Mouse (Mus musculus) kidney, postnatal 0 days (tissue): ENCODE data around the gene Olfr10. TPM values are rescaled to one million over a fixed set of nuclear protein-coding genes. Genes with fewer than 3 reads are reported as not detected.
"Not testable (repeated sequence)": the region's sequence is repeated elsewhere in the genome, so short reads cannot be mapped to it uniquely, and the experiment has no call there.

Experiments used
- ATAC-seq: fragments of 200-750 bp; cut with Nextera tagmentation; replicated peaks from 2 replicates; pipeline ENCODE4 v1.8.0; 2017; ENCODE audit warnings: low read depth, moderate number of reproducible peaks, moderate TSS enrichment, moderate library complexity; ENCODE audit not compliant: low FRiP score
- DNase-seq: peaks from one replicate; pipeline ENCODE4 v3.0.0-alpha.2; 2016; ENCODE audit warnings: low spot score
- H3K27ac ChIP-seq: fragments of 300-500 bp; sonication (generic); 2 replicates; pipeline ENCODE4 v1.5.1; 2014; ENCODE audit warnings: mild to moderate bottlenecking
- H3K27me3 ChIP-seq: fragments of 300-500 bp; sonication (generic); 2 replicates; pipeline ENCODE4 v1.6.1; 2014; ENCODE audit warnings: low read length, mixed read lengths; ENCODE audit not compliant: insufficient read depth
- H3K36me3 ChIP-seq: fragments of 300-500 bp; sonication (generic); 2 replicates; pipeline ENCODE4 v1.6.1; 2014; ENCODE audit warnings: low read length, mixed read lengths; ENCODE audit not compliant: insufficient read depth
- H3K4me1 ChIP-seq: fragments of 300-500 bp; sonication (generic); replicated peaks from 2 replicates; pipeline ENCODE4 v1.6.1; 2014; ENCODE audit warnings: antibody characterized with exemption, low read length, mixed read lengths; ENCODE audit not compliant: insufficient read depth
- H3K4me2 ChIP-seq: fragments of 300-500 bp; sonication (generic); 2 replicates; pipeline ENCODE4 v1.6.1; 2014; ENCODE audit warnings: mild to moderate bottlenecking, low read length, moderate library complexity, mixed read lengths
- H3K4me3 ChIP-seq: fragments of 300-500 bp; sonication (generic); replicated peaks from 2 replicates; pipeline ENCODE4 v1.5.1; 2014; ENCODE audit warnings: low read depth, low read length
- H3K9ac ChIP-seq: fragments of 300-500 bp; sonication (generic); 2 replicates; pipeline ENCODE4 v1.6.1; 2014; ENCODE audit warnings: low read depth, low read length
- H3K9me3 ChIP-seq: fragments of 300-500 bp; sonication (generic); replicated peaks from 2 replicates; pipeline ENCODE4 v1.6.1; 2016; ENCODE audit warnings: low read length, inconsistent platforms, mixed read lengths
- CTCF ChIP-seq: IDR thresholded peaks from 2 replicates; pipeline ENCODE4 v1.5.1; 2016; ENCODE audit warnings: antibody characterized with exemption, low read depth, mild to moderate bottlenecking, moderate library complexity
- WGBS: fragments of 180-500 bp; shearing (Covaris S2); extraction: QIAGEN DNeasy Blood & Tissue Kit; methylation state at CpG from one replicate; pipeline ENCODE4 v1.1.7; 2014; 5-methylcytosine and 5-hydroxymethylcytosine counted together
- polyA plus RNA-seq: library from polyadenylated mRNA; unstranded; fragments of >200 nt; fragmentation: Nextera tagmentation; extraction: Ambion mirVana; gene quantifications from 2 replicates; pipeline ENCODE4 v1.2.1, GENCODE M21; 2015

The Olfr10 gene
- polyA plus RNA-seq, 1 experiment from 2014 or later = not detected

- WGBS = 83% methylated on average over 3 of the region's 3 CpGs
- H3K27me3 ChIP-seq = no peaks in the 10 kb centered on the region
- no peaks in the 10 kb centered on the region for H3K4me1 ChIP-seq
- H3K4me2 ChIP-seq = no peak overlapping the region
- H3K27ac ChIP-seq = no peak overlapping the region
- ATAC-seq (no peak), DNase-seq (no peak)
- no peak overlapping the region for H3K9ac ChIP-seq
- H3K4me3 ChIP-seq = no peak overlapping the region
- no peak for TF ChIP-seq CTCF
- no peaks in the 10 kb centered on the region for H3K36me3 ChIP-seq
- no peaks in the 10 kb centered on the region for H3K9me3 ChIP-seq
These were observed 11.8 kb upstream of the Olfr10 start for GRCm38 (mm10) chr11:49292777-49293176.

GRCm38 (mm10) chr11:49308547-49308946, 4.0 kb downstream of the Olfr10 start:
- DNase-seq, H3K36me3 ChIP-seq, H3K27ac ChIP-seq, H3K9ac ChIP-seq, H3K4me2 ChIP-seq, H3K4me1 ChIP-seq, H3K4me3 ChIP-seq, ATAC-seq, H3K9me3 ChIP-seq, H3K27me3 ChIP-seq: not testable (repeated sequence)
- WGBS = 79% methylated on average over 5 of the region's 5 CpGs

DNA sequence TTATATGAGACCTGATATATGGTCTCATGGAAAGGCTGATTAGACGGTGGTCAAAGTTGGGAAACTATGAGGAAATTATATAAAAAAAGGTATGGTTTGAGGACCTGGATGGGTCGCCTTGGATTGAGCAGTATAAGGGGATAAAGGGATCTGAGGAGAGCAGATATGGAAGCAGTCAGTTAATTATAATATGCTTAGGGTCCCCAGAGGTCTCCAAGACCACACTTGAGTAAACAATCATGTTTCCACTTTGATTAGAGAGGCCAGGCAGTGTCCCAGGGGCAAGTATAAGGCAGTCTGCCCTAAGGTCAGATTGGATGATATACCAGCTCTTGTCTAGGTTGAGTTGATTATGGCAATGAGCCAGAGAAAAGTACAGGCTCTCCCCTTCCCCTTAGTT, 17.9 kb downstream of the Olfr10 start, which contains the start of gene Olfr1391:
Gene Olfr1391, plus strand, starts transcription at position 301 of the 400 bp plus-strand sequence.
- Histone ChIP-seq H3K36me3 (no peaks in the 10 kb centered on the region), H3K4me2 (no peak within 1 kb of the TSS), H3K27me3 (no peaks in the 10 kb centered on the region), H3K27ac (no peak within 1 kb of the TSS), H3K4me3 (no peak within 1 kb of the TSS), H3K9me3 (no peaks in the 10 kb centered on the region), H3K4me1 (no peaks in the 10 kb centered on the region), H3K9ac (no peak within 1 kb of the TSS)
- 77% methylated on average over 2 of the region's 2 CpGs for WGBS
- no peak for TF ChIP-seq CTCF
- DNase-seq (no peak), ATAC-seq (no peak)

GRCm38 (mm10) chr11:49326726-49327125, 22.2 kb downstream of the Olfr10 start:
- Histone ChIP-seq H3K27me3 (no peaks in the 10 kb centered on the region), H3K36me3 (no peaks in the 10 kb centered on the region), H3K9ac (no peak overlapping the region), H3K4me2 (no peak overlapping the region), H3K4me1 (no peaks in the 10 kb centered on the region), H3K9me3 (no peaks in the 10 kb centered on the region), H3K4me3 (no peak overlapping the region), H3K27ac (no peak overlapping the region)
- WGBS = 79% methylated on average over 3 of the region's 3 CpGs
- ATAC-seq (no peak), DNase-seq (no peak)
- TF ChIP-seq CTCF = no peak

DNA sequence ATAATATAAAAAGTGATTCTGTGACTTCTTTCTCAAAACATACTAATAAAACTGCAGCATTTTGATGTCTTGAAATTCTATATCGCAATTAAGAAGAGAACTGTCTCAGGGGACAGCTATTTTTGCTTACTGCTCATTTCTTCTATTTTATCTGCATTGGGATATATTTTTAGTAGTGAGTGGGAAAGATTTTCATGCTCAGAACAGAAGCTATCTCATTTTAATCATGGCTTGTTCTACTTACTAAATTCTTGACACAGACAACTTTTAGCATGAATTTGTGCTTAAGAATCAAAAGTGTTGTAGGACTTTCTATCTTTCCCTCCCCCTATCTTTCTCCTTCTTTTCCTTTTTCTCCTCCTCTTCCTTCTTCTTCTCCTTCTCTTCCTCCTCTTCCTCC, 25.1 kb downstream of the Olfr10 start:
- 67% methylated on average over 1 of the region's 1 CpGs for WGBS
- H3K9ac ChIP-seq = no peak overlapping the region
- no peaks in the 10 kb centered on the region for H3K36me3 ChIP-seq
- H3K27ac ChIP-seq = no peak overlapping the region
- H3K4me1 ChIP-seq = no peaks in the 10 kb centered on the region
- DNase-seq (no peak), ATAC-seq (no peak)
- H3K9me3 ChIP-seq = no peaks in the 10 kb centered on the region
- no peak overlapping the region for H3K4me3 ChIP-seq
- no peak for TF ChIP-seq CTCF
- H3K27me3 ChIP-seq = no peaks in the 10 kb centered on the region
- no peak overlapping the region for H3K4me2 ChIP-seq

DNA sequence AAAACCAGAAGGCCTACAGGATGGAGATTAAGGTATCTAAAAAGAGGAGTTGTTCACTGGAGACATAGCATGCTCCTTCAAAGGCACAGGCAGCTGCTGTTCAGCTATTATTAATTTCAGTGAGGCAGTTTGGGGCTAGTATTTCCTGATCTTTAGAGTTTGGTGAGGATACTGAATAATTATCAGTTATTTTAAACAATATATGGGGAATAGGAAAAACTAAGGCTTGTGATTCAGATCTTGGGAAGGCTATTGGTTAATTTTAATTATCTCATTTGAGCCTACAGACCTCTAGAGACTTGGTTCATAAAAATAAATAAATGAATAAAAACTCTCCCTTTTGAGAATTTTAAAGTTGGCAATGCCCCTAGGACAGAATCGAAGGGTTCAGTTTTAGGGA, 30.3 kb downstream of the Olfr10 start, which contains the start of gene Olfr1390:
Gene Olfr1390, plus strand, starts transcription at position 301 of the 400 bp plus-strand sequence.
- DNase-seq (no peak), ATAC-seq (no peak)
- no peaks in the 10 kb centered on the region for H3K9me3 ChIP-seq
- H3K4me3 ChIP-seq = no peak within 1 kb of the TSS
- no peak within 1 kb of the TSS for H3K27ac ChIP-seq
- H3K36me3 ChIP-seq = no peaks in the 10 kb centered on the region
- no peak for TF ChIP-seq CTCF
- no peaks in the 10 kb centered on the region for H3K4me1 ChIP-seq
- no peak within 1 kb of the TSS for H3K4me2 ChIP-seq
- H3K27me3 ChIP-seq = no peaks in the 10 kb centered on the region
- no peak within 1 kb of the TSS for H3K9ac ChIP-seq
- 96% methylated on average over 1 of the region's 1 CpGs for WGBS

DNA sequence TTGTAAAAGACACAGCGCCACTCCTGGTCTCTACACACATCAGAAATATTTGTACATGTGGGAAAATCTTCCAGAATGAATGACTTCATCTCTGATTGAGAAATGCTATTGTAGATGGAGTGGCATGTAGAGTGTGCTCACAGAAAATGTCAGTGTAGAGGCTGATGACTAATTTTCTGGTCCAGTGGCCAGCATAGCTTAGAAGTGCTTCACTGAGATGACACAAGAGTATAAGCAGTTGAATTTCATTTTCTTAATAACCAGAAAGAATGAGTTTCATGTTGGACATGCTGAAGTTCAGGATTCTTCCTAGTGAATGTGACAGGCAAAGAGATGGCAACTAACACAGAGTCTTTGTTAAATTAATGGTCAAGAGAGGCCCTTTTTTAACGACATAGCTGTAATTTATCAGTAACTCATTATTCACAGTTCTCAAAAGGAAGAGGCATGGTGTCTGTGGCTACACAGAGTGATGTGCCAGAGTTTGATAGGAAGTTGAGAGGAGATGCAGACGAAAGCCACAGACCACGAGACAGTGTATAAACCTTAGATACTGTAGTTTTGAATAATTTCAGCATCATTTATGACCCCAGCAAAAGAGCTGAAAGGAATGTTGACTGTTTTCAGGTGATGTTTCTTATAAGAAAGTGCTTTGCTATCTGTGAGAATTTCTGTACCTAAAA, 32.8 kb downstream of the Olfr10 start:
- Histone ChIP-seq H3K9ac (no peak overlapping the region), H3K27ac (no peak overlapping the region), H3K4me1 (no peaks in the 10 kb centered on the region), H3K36me3 (no peaks in the 10 kb centered on the region), H3K9me3 (no peaks in the 10 kb centered on the region), H3K4me2 (no peak overlapping the region), H3K27me3 (no peaks in the 10 kb centered on the region), H3K4me3 (no peak overlapping the region)
- 62% methylated on average over 4 of the region's 4 CpGs for WGBS
- ATAC-seq = no peak
- no peak for DNase-seq
- TF ChIP-seq CTCF = no peak

Other genes starting within 250 kb of the Olfr10 start
- gene Tgtp2, start 240.5 kb upstream of the Olfr10 start, polyA plus RNA-seq = 1.6 and 2.2 TPM in 2 replicates
- 4.3 and 6.2 TPM in 2 replicates for gene Ifi47, start 228.2 kb upstream of the Olfr10 start, polyA plus RNA-seq
- 0.05 TPM in 1 of 2 replicates, not detected in the other for gene Olfr1396, start 189.9 kb upstream of the Olfr10 start, polyA plus RNA-seq
- not detected in 2 replicates for gene Olfr1395, start 162.5 kb upstream of the Olfr10 start, polyA plus RNA-seq
- gene Olfr1394, start 150.4 kb upstream of the Olfr10 start, polyA plus RNA-seq = not detected in 2 replicates
- gene Btnl9, start 117.6 kb upstream of the Olfr10 start, polyA plus RNA-seq = 2.2 and 2.5 TPM in 2 replicates
- 29.4 and 29.8 TPM in 2 replicates for gene Zfp62, start 101.4 kb upstream of the Olfr10 start, polyA plus RNA-seq
- gene Mgat1, start 60.5 kb upstream of the Olfr10 start, polyA plus RNA-seq = 75.2 and 82.7 TPM in 2 replicates
- 0.13 and 0.14 TPM in 2 replicates for gene Olfr1393, start 26.4 kb upstream of the Olfr10 start, polyA plus RNA-seq
- gene Olfr1392, start 19.5 kb upstream of the Olfr10 start, polyA plus RNA-seq = 0.06 and 0.07 TPM in 2 replicates
- not detected in 2 replicates for gene Olfr1391, start 18.0 kb downstream of the Olfr10 start, polyA plus RNA-seq
- not detected in 2 replicates for gene Olfr1390, start 30.4 kb downstream of the Olfr10 start, polyA plus RNA-seq
- not detected in 2 replicates for gene Olfr1389, start 118.3 kb downstream of the Olfr10 start, polyA plus RNA-seq
- 0.05 and 0.07 TPM in 2 replicates for gene Olfr1388, start 131.9 kb downstream of the Olfr10 start, polyA plus RNA-seq
- not detected in 2 replicates for gene Olfr1387, start 150.6 kb downstream of the Olfr10 start, polyA plus RNA-seq
- gene Olfr1386, start 160.3 kb downstream of the Olfr10 start, polyA plus RNA-seq = not detected in 2 replicates
- gene Olfr1385, start 184.3 kb downstream of the Olfr10 start, polyA plus RNA-seq = not detected in 2 replicates
- gene Olfr1384, start 202.0 kb downstream of the Olfr10 start, polyA plus RNA-seq = not detected in 2 replicates
- gene Olfr1383, start 214.9 kb downstream of the Olfr10 start, polyA plus RNA-seq = not detected in 2 replicates
- gene Olfr1382, start 223.5 kb downstream of the Olfr10 start, polyA plus RNA-seq = not detected in 2 replicates
- not detected in 2 replicates for gene Olfr1381, start 238.7 kb downstream of the Olfr10 start, polyA plus RNA-seq